Mouse (Mus musculus) bone marrow macrophage, adult 2 months (primary cell): ENCODE data around the gene Fgfr2.

Experiments
- CTCF ChIP-seq: IDR thresholded peaks from 2 replicates; pipeline ENCODE4 v1.5.1; 2012; ENCODE audit warnings: low read depth, mild to moderate bottlenecking, low read length, moderate library complexity
- POLR2A ChIP-seq: IDR thresholded peaks from 2 replicates; pipeline ENCODE4 v1.6.1; 2012; ENCODE audit warnings: mild to moderate bottlenecking, low read depth, low read length, borderline replicate concordance

DNA sequence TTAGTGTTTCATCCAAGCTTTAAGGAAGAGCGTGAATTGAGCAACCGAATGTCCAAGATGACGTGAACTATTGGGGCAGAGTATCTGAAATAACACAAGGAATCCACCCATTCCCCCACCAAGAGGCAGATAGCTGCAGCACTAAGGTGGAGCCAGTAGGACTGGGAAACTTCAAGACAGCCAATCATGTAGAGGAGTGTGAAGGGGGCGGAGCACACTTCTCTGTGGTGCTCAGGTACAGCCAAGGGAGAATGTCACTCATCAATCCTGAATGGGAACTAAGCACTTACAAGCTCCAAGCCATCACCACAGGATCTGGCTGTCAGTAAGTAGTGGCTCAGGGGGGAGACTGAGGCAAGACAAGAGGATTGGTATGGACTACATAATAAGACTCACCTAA lies 32.5 kb downstream of the Fgfr2 start:
- TF ChIP-seq CTCF, result no peak
- no peak for TF ChIP-seq POLR2A
